Mouse (Mus musculus): Measurements from ENCODE around the gene 0610010F05Rik.

DNA sequence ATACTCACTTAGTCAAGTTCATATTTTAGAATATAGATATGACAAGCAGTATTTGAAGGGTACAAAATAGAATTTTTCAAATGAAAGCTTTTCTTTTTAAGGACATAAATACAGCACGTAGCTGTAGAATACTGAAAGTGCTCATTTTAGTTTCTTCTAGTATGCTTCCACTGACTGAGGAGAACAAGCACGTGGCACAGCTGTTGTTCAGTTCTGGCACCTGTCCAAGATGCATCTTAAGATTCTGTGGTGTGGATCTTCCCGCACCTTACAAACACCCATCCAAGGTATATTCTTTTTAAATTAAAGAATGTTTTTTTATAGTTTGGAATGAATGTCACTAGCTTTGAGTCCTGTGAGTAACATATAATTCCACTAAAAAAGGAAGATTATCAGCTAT is 33.7 kb upstream of the 0610010F05Rik start:
- no peak for TF ChIP-seq CTCF (IDR thresholded peaks at IDR 0.05; ENCODE audit: control insufficient read depth, insufficient read depth, insufficient replicate concordance, low read depth, low read length)
- no peak for TF ChIP-seq POLR2A (IDR thresholded peaks at IDR 0.05; ENCODE audit: control insufficient read depth, low read depth, low read length)

Data from testis, adult 2 months (tissue).